Mouse (Mus musculus) liver, adult 2 months (tissue): ENCODE data around the gene Gm45717. TPM values are rescaled to one million over a fixed set of nuclear protein-coding genes. Genes with fewer than 3 reads are reported as not detected.

ENCODE experiments used
- DNase-seq: peaks from one replicate; pipeline ENCODE4 v3.0.0-alpha.2; 2011; ENCODE audit warnings: low read depth, low spot score; ENCODE audit errors: extremely low read depth
- H3K27ac ChIP-seq: fragments of 200-500 bp; replicated peaks from 2 replicates; pipeline ENCODE4 v1.5.1; 2012; ENCODE audit warnings: low read depth, mild to moderate bottlenecking, control low read depth, inconsistent platforms, low read length; ENCODE audit not compliant: insufficient read depth
- H3K27me3 ChIP-seq: fragments of 200-500 bp; 2 replicates; pipeline ENCODE4 v1.6.1; 2012; ENCODE audit warnings: mild to moderate bottlenecking, moderate library complexity, low read length, inconsistent platforms; ENCODE audit not compliant: control insufficient read depth, insufficient read depth
- H3K36me3 ChIP-seq: fragments of 200-500 bp; 2 replicates; pipeline ENCODE4 v1.6.1; 2012; ENCODE audit warnings: low read length, inconsistent platforms; ENCODE audit not compliant: control insufficient read depth, insufficient read depth
- H3K4me1 ChIP-seq: fragments of 200-500 bp; 2 replicates; pipeline ENCODE4 v1.6.1; 2011; ENCODE audit warnings: low read length; ENCODE audit not compliant: control insufficient read depth, insufficient read depth
- H3K4me3 ChIP-seq: fragments of 200-500 bp; 2 replicates; pipeline ENCODE4 v1.5.1; 2011; ENCODE audit warnings: low read depth, mild to moderate bottlenecking, control low read depth, low read length, moderate library complexity; ENCODE audit not compliant: insufficient read depth
- H3K79me2 ChIP-seq: fragments of 200-500 bp; 2 replicates; pipeline ENCODE4 v1.6.1; 2012; ENCODE audit warnings: inconsistent platforms, mild to moderate bottlenecking, low read length, moderate library complexity; ENCODE audit not compliant: control insufficient read depth, insufficient read depth
- H3K9ac ChIP-seq: fragments of 200-500 bp; 2 replicates; pipeline ENCODE4 v1.6.1; 2012; ENCODE audit warnings: low read depth, mild to moderate bottlenecking, control low read depth, inconsistent platforms, low read length
- CTCF ChIP-seq: fragments of 200-500 bp; IDR thresholded peaks from 2 replicates; pipeline ENCODE4 v1.5.1; 2011; ENCODE audit warnings: low read depth, low read length, control low read depth
- POLR2A ChIP-seq: fragments of 200-500 bp; IDR thresholded peaks from 2 replicates; pipeline ENCODE4 v1.6.1; 2011; ENCODE audit warnings: low read length, control low read depth; ENCODE audit not compliant: insufficient read depth; ENCODE audit errors: extremely low read depth
- WGBS: fragments of 180-500 bp; shearing (Covaris S2); methylation state at CpG from one replicate; pipeline ENCODE4 v1.1.7; 2018; 5-methylcytosine and 5-hydroxymethylcytosine counted together
- polyA plus RNA-seq: library from polyadenylated mRNA; depleted of rRNA; stranded (reverse); fragments of >200 nt; gene quantifications from 2 replicates; pipeline ENCODE4 v1.2.3, GENCODE M21; 2012; rRNA removed
- total RNA-seq: library from RNA; depleted of rRNA; stranded (reverse); fragments of >200 nt; gene quantifications from 2 replicates; pipeline ENCODE4 v1.2.3, GENCODE M21; 2014; rRNA removed

Gene Gm45717
- total and polyA plus RNA-seq, 2 experiments, result not detected

DNA sequence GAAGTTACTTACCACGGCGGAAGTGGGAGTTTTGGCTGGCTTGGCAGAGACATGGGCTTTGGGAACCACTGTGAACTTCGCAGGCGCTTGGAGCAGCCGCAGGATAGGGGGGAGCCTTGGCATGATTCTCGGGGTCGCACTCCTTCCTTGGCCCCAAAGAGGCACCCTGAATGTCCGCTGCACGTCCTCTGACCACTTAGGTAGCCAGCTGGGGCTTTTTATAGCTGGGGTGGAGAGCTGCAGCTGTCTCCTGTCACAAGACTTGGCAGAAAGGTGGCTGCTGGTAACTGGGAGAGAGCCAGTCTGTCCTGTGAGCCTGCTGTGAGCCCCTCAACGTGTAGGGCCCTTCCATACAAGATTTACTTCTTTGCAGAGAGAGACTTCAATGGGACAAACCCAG lies 55.5 kb downstream of the Gm45717 start, which contains the start of gene Cox8b:
TSS of gene Cox8b (minus strand) at position 227 of the 400 bp plus-strand sequence.
- Histone ChIP-seq H3K27me3 (no peaks in the 10 kb centered on the region), H3K36me3 (peaks cover 9% of the 10 kb centered on the region; the same call in 1 of the 2 replicates), H3K9ac (no peak within 1 kb of the TSS), H3K27ac (no peak within 1 kb of the TSS), H3K79me2 (no peaks in the 10 kb centered on the region), H3K4me1 (peaks cover 10% of the 10 kb centered on the region), H3K4me3 (no peak within 1 kb of the TSS)
- no peak for DNase-seq
- TF ChIP-seq POLR2A, result no peak
- no peak for TF ChIP-seq CTCF
- WGBS, result 76% methylated on average over 10 of the region's 10 CpGs

Other genes with a start within 250 kb of the Gm45717 start
- gene Cyp2e1, start 192.2 kb downstream of the Gm45717 start, total RNA-seq, result 3,097 and 4,003 TPM in 2 replicates
- gene Cyp2e1, start 192.2 kb downstream of the Gm45717 start, polyA plus RNA-seq, result 2,786 and 2,859 TPM in 2 replicates
- gene Syce1, start 168.1 kb downstream of the Gm45717 start, total RNA-seq, result not detected in 2 replicates
- gene Syce1, start 168.1 kb downstream of the Gm45717 start, polyA plus RNA-seq, result 0.07 TPM in 1 of 2 replicates, not detected in the other
- 1.0 TPM in 2 replicates for gene Zfp941, start 133.8 kb downstream of the Gm45717 start, total RNA-seq
- gene Zfp941, start 133.8 kb downstream of the Gm45717 start, polyA plus RNA-seq, result 0.34 and 0.77 TPM in 2 replicates
- gene Urah, start 120.9 kb downstream of the Gm45717 start, total RNA-seq, result 511 and 549 TPM in 2 replicates
- gene Urah, start 120.9 kb downstream of the Gm45717 start, polyA plus RNA-seq, result 1,037 and 1,096 TPM in 2 replicates
- 0.46 TPM in 1 of 2 replicates, not detected in the other for gene Scgb1c1, start 110.4 kb downstream of the Gm45717 start, total RNA-seq
- 1.0 TPM in 1 of 2 replicates, not detected in the other for gene Scgb1c1, start 110.4 kb downstream of the Gm45717 start, polyA plus RNA-seq
- not detected in 2 replicates for gene Odf3, start 108.1 kb downstream of the Gm45717 start, total RNA-seq
- not detected in 2 replicates for gene Odf3, start 108.1 kb downstream of the Gm45717 start, polyA plus RNA-seq
- 0.60 and 1.4 TPM in 2 replicates for gene Gm45785, start 99.6 kb downstream of the Gm45717 start, total RNA-seq
- gene Gm45785, start 99.6 kb downstream of the Gm45717 start, polyA plus RNA-seq, result not detected in 2 replicates
- 17.5 and 20.3 TPM in 2 replicates for gene Ric8a, start 99.0 kb downstream of the Gm45717 start, total RNA-seq
- 24.6 and 34.4 TPM in 2 replicates for gene Ric8a, start 99.0 kb downstream of the Gm45717 start, polyA plus RNA-seq
- gene Bet1l, start 98.4 kb downstream of the Gm45717 start, total RNA-seq, result 15.0 and 15.4 TPM in 2 replicates
- gene Bet1l, start 98.4 kb downstream of the Gm45717 start, polyA plus RNA-seq, result 22.1 and 29.2 TPM in 2 replicates
- 83.6 and 102 TPM in 2 replicates for gene Psmd13, start 74.0 kb downstream of the Gm45717 start, total RNA-seq
- 51.1 and 58.2 TPM in 2 replicates for gene Psmd13, start 74.0 kb downstream of the Gm45717 start, polyA plus RNA-seq
- gene Sirt3, start 73.6 kb downstream of the Gm45717 start, total RNA-seq, result 134 and 150 TPM in 2 replicates
- gene Sirt3, start 73.6 kb downstream of the Gm45717 start, polyA plus RNA-seq, result 155 TPM in 2 replicates
- 0.55 and 0.81 TPM in 2 replicates for gene Cox8b, start 55.5 kb downstream of the Gm45717 start, total RNA-seq
- not detected in 2 replicates for gene Cox8b, start 55.5 kb downstream of the Gm45717 start, polyA plus RNA-seq
- gene Nlrp6, start 35.0 kb downstream of the Gm45717 start, total RNA-seq, result 28.9 and 33.4 TPM in 2 replicates
- gene Nlrp6, start 35.0 kb downstream of the Gm45717 start, polyA plus RNA-seq, result 72.9 and 119 TPM in 2 replicates
- gene Pgghg, start 14.5 kb downstream of the Gm45717 start, total RNA-seq, result 16.6 and 19.1 TPM in 2 replicates
- 41.3 and 43.3 TPM in 2 replicates for gene Pgghg, start 14.5 kb downstream of the Gm45717 start, polyA plus RNA-seq
- 0.40 and 0.55 TPM in 2 replicates for gene Ifitm5, start 5.6 kb downstream of the Gm45717 start, total RNA-seq
- gene Ifitm5, start 5.6 kb downstream of the Gm45717 start, polyA plus RNA-seq, result 0.76 and 1.0 TPM in 2 replicates
- 270 and 282 TPM in 2 replicates for gene Ifitm2, start 50 bp upstream of the Gm45717 start, total RNA-seq
- 968 and 1,028 TPM in 2 replicates for gene Ifitm2, start 50 bp upstream of the Gm45717 start, polyA plus RNA-seq
- gene Ifitm1, start 11.3 kb upstream of the Gm45717 start, total RNA-seq, result 11.2 and 11.3 TPM in 2 replicates
- 48.6 and 79.4 TPM in 2 replicates for gene Ifitm1, start 11.3 kb upstream of the Gm45717 start, polyA plus RNA-seq
- gene Ifitm3, start 54.8 kb upstream of the Gm45717 start, total RNA-seq, result 296 and 392 TPM in 2 replicates
- gene Ifitm3, start 54.8 kb upstream of the Gm45717 start, polyA plus RNA-seq, result 848 and 1,254 TPM in 2 replicates
- 0.81 and 0.83 TPM in 2 replicates for gene Ifitm6, start 62.0 kb upstream of the Gm45717 start, total RNA-seq
- gene Ifitm6, start 62.0 kb upstream of the Gm45717 start, polyA plus RNA-seq, result 0.72 and 1.7 TPM in 2 replicates
- gene Gm17387, start 73.2 kb upstream of the Gm45717 start, total RNA-seq, result not detected in 2 replicates
- gene Gm17387, start 73.2 kb upstream of the Gm45717 start, polyA plus RNA-seq, result not detected in 2 replicates
- 0.09 TPM in 1 of 2 replicates, not detected in the other for gene B4galnt4, start 105.2 kb upstream of the Gm45717 start, total RNA-seq
- gene B4galnt4, start 105.2 kb upstream of the Gm45717 start, polyA plus RNA-seq, result 0.04 and 0.10 TPM in 2 replicates
- gene Pkp3, start 122.3 kb upstream of the Gm45717 start, total RNA-seq, result 0.60 and 0.83 TPM in 2 replicates
- 1.9 and 2.0 TPM in 2 replicates for gene Pkp3, start 122.3 kb upstream of the Gm45717 start, polyA plus RNA-seq
- 21.8 and 28.5 TPM in 2 replicates for gene Sigirr, start 144.6 kb upstream of the Gm45717 start, total RNA-seq
- gene Sigirr, start 144.6 kb upstream of the Gm45717 start, polyA plus RNA-seq, result 42.4 and 42.5 TPM in 2 replicates
- not detected in 2 replicates for gene Ano9, start 161.9 kb upstream of the Gm45717 start, total RNA-seq
- 0.09 and 0.13 TPM in 2 replicates for gene Ano9, start 161.9 kb upstream of the Gm45717 start, polyA plus RNA-seq
- 5.2 and 5.4 TPM in 2 replicates for gene Ptdss2, start 166.4 kb upstream of the Gm45717 start, total RNA-seq
- gene Ptdss2, start 166.4 kb upstream of the Gm45717 start, polyA plus RNA-seq, result 10.7 and 13.5 TPM in 2 replicates
- 106 and 108 TPM in 2 replicates for gene Rnh1, start 216.9 kb upstream of the Gm45717 start, total RNA-seq
- 134 and 136 TPM in 2 replicates for gene Rnh1, start 216.9 kb upstream of the Gm45717 start, polyA plus RNA-seq
- 37.6 and 53.8 TPM in 2 replicates for gene Hras, start 238.1 kb upstream of the Gm45717 start, total RNA-seq
- 50.4 and 58.9 TPM in 2 replicates for gene Hras, start 238.1 kb upstream of the Gm45717 start, polyA plus RNA-seq
- 1.8 and 2.1 TPM in 2 replicates for gene Lrrc56, start 238.2 kb upstream of the Gm45717 start, total RNA-seq
- gene Lrrc56, start 238.2 kb upstream of the Gm45717 start, polyA plus RNA-seq, result 4.4 and 4.8 TPM in 2 replicates